Mouse (Mus musculus) neural tube, embryonic 13.5 days (tissue): ENCODE measurements around the gene Lrfn4. TPM values are rescaled to one million over a fixed set of nuclear protein-coding genes. Genes with fewer than 3 reads are reported as not detected.

Experiments used
- ATAC-seq: fragments of 200-750 bp; cut with Nextera tagmentation; 2 replicates; pipeline ENCODE4 v1.8.0; 2017; ENCODE audit warnings: low read depth, mild to moderate bottlenecking, moderate TSS enrichment, moderate library complexity
- H3K27ac ChIP-seq: fragments of 300-500 bp; sonication (generic); replicated peaks from 2 replicates; pipeline ENCODE4 v1.5.1; 2015; ENCODE audit warnings: moderate library complexity, mild to moderate bottlenecking, inconsistent platforms
- H3K27me3 ChIP-seq: fragments of 300-500 bp; sonication (generic); 2 replicates; pipeline ENCODE4 v1.6.1; 2015; ENCODE audit warnings: mild to moderate bottlenecking, inconsistent platforms
- H3K36me3 ChIP-seq: fragments of 300-500 bp; sonication (generic); 2 replicates; pipeline ENCODE4 v1.6.1; 2015; ENCODE audit warnings: mild to moderate bottlenecking, inconsistent platforms
- H3K4me1 ChIP-seq: fragments of 300-500 bp; sonication (generic); replicated peaks from 2 replicates; pipeline ENCODE4 v1.6.1; 2015; ENCODE audit warnings: inconsistent platforms
- H3K4me2 ChIP-seq: fragments of 300-500 bp; sonication (generic); 2 replicates; pipeline ENCODE4 v1.6.1; 2015; ENCODE audit warnings: inconsistent platforms, mild to moderate bottlenecking, moderate library complexity
- H3K4me3 ChIP-seq: fragments of 300-500 bp; sonication (generic); 2 replicates; pipeline ENCODE4 v1.5.1; 2015; ENCODE audit warnings: mild to moderate bottlenecking, inconsistent platforms
- H3K9ac ChIP-seq: fragments of 300-500 bp; sonication (generic); 2 replicates; pipeline ENCODE4 v1.6.1; 2015; ENCODE audit warnings: moderate library complexity, mild to moderate bottlenecking, inconsistent platforms
- H3K9me3 ChIP-seq: fragments of 300-500 bp; sonication (generic); 2 replicates; pipeline ENCODE4 v1.6.1; 2016; ENCODE audit warnings: inconsistent platforms
- WGBS: fragments of 180-500 bp; shearing (Covaris S2); methylation state at CpG from one replicate; pipeline ENCODE4 v1.1.7; 2015; 5-methylcytosine and 5-hydroxymethylcytosine counted together
- polyA plus RNA-seq: library from polyadenylated mRNA; unstranded; fragments of >200 nt; fragmentation: Nextera tagmentation; extraction: Ambion mirVana; gene quantifications from 2 replicates; pipeline ENCODE4 v1.2.1, GENCODE M21; 2015

Lrfn4 gene
- polyA plus RNA-seq, 1 experiment from 2014 or later, result 10.5 TPM

DNA sequence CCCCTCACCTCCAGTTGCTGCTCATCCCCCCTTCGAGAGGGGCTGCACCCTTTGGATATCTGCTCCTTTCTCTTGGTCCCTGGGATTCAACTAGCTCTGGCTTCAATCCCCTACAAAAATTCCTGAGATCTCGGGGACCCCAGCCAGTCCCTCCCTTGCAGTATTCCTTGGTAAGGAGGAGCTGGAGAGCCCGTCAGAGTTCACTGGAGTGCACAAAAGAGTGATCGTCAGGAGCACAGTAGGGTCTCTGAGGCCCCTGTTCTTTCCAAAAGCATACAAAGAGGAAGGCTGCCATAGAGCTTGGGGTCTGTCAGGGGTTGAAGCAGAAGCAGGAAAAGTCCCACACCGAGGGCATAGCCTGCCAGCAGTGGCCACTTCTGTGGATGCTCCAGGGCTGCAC is 7.3 kb upstream of the Lrfn4 start:
- no peak overlapping the region for H3K4me3 ChIP-seq
- 79% methylated on average over 5 of the region's 5 CpGs for WGBS
- H3K36me3 ChIP-seq, result peaks cover 39% of the 10 kb centered on the region
- no peaks in the 10 kb centered on the region for H3K27me3 ChIP-seq
- no peak for ATAC-seq
- no peak overlapping the region for H3K27ac ChIP-seq
- no peak overlapping the region for H3K9ac ChIP-seq
- H3K4me2 ChIP-seq, result no peak overlapping the region
- H3K9me3 ChIP-seq, result no peaks in the 10 kb centered on the region
- H3K4me1 ChIP-seq, result peaks cover 31% of the 10 kb centered on the region

DNA sequence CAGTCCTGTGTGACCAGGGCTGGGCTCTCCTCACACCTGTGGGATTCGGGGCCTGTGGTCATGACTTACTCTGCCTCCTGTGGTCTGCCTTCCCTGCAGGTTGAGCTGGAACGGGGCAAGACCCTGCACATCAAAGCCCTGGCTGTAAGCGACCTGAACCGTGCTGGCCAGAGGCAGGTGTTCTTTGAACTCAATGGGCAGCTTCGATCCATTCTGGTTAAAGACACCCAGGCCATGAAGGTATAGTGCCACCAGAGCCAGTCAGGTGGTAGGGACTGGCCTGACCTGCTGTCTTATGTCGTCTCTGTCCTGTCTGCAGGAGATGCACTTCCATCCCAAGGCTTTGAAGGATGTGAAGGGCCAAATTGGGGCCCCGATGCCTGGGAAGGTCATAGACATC is 5.3 kb upstream of the Lrfn4 start:
- no peak overlapping the region for H3K27ac ChIP-seq
- no peak overlapping the region for H3K4me3 ChIP-seq
- 93% methylated on average over 7 of the region's 7 CpGs for WGBS
- H3K9ac ChIP-seq, result no peak overlapping the region
- no peak overlapping the region for H3K4me2 ChIP-seq
- ATAC-seq, result no peak
- H3K4me1 ChIP-seq, result peaks cover 25% of the 10 kb centered on the region
- no peaks in the 10 kb centered on the region for H3K9me3 ChIP-seq
- H3K36me3 ChIP-seq, result peaks cover 39% of the 10 kb centered on the region
- no peaks in the 10 kb centered on the region for H3K27me3 ChIP-seq

DNA sequence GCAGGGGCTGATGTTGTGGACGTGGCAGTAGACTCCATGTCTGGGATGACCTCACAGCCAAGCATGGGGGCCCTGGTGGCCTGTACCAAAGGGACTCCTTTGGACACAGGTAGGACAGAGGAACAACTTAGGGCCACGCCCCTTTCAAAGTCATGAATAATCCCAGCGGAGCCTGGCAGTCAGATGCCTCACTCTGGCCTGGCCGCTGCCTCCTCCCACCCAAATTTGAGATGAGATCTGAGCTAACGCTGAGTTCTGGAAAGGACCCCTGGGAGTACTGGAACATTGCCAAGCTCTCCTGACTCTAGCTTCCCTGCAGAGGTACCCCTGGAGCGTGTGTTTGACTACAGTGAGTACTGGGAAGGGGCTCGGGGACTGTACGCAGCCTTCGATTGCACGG is 4.0 kb upstream of the Lrfn4 start:
- Histone ChIP-seq H3K27me3 (no peaks in the 10 kb centered on the region), H3K27ac (no peak overlapping the region), H3K4me3 (no peak overlapping the region), H3K4me2 (no peak overlapping the region), H3K36me3 (peaks cover 39% of the 10 kb centered on the region), H3K9ac (no peak overlapping the region), H3K9me3 (no peaks in the 10 kb centered on the region), H3K4me1 (peaks cover 22% of the 10 kb centered on the region)
- ATAC-seq, result no peak
- WGBS, result 75% methylated on average over 10 of the region's 10 CpGs

DNA sequence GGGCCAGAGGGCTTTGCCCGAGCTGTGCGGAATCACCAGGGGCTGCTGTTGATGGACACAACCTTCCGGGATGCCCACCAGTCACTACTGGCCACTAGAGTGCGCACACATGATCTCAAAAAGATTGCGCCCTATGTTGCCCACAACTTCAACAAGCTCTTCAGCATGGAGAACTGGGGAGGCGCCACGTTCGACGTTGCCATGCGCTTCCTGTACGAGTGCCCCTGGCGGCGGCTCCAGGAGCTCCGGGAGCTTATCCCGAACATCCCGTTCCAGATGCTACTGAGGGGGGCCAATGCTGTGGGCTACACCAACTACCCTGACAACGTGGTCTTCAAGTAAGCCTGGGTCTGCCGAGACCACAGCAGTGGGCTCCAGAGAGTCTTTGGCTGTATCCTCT is 2.7 kb upstream of the Lrfn4 start:
- no peak for ATAC-seq
- Histone ChIP-seq H3K36me3 (peaks cover 39% of the 10 kb centered on the region), H3K27ac (no peak overlapping the region), H3K9ac (no peak overlapping the region), H3K4me2 (no peak overlapping the region), H3K9me3 (no peaks in the 10 kb centered on the region), H3K4me3 (no peak overlapping the region), H3K4me1 (peaks cover 25% of the 10 kb centered on the region), H3K27me3 (no peaks in the 10 kb centered on the region)
- WGBS, result 37% methylated on average over 18 of the region's 18 CpGs

DNA sequence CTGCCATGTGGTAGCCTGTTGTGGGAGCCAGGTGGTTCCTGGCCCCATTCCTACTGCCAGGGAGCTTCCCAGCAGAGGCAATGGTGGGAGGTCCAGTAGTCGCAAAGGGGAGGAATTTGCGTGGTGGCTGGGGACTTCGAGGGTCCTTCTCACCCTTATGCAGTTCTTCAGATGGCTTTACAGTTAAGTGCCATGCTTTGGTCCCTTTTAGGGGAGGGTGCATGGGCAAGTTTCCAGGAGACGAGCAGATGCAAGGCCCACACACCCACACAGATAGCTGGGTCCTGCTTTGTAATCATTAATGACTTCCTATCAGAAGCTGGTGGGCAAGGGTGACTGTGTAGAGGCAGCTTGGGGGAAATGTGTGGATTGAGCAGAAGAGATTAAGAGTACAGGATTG is 1.1 kb upstream of the Lrfn4 start:
- Histone ChIP-seq H3K4me2 (peak overlapping the region; percentile 93), H3K4me1 (peaks cover 42% of the 10 kb centered on the region)

DNA sequence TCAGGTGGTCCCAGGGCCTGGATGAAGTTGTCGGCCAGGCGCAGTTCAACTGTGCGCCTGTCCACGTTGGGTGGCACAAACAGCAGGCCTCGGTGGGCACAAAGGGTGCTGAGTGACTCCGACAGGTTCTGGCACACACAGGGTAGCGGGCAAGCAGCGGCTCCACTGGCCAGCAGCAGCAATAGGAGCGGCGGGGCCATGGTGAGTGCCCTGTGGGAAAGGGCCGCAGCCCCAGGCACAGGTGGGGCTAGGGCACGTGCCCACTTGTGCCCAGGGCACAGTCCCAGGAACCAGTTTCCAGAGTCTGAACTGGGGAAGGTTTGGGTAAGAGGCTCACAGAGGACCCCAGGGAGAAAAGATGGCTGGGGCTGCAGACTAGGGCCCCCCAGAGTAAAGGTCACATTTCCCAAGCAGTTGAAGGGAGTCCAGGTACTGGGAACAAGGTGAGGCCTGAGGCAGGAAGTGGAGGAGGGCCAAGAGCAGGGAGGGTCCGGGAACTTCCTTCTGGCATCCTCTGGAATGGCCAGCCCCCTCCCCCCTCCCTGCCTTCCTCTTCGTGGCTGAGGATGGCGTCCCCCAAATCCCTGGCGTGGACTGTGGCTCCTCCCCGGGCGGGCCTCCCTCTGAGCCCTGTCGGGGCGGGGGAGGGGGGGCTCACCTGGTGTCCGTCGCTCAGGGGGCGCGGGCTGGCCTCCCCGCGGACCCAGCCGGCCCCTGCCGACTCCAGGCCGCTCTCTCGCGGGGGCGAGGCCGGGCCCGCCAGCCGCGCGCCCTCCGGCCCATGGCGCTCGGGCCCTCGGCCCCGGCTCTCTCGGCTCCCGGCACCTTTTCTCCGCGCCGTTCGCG is 939 bp downstream of the Lrfn4 start:
- Histone ChIP-seq H3K4me2 (peak overlapping the region; percentile 93), H3K4me3 (peak overlapping the region; percentile 93), H3K36me3 (peaks cover 38% of the 10 kb centered on the region), H3K27me3 (no peaks in the 10 kb centered on the region), H3K4me1 (peaks cover 45% of the 10 kb centered on the region), H3K9ac (peak overlapping the region; percentile 99), H3K27ac (peak overlapping the region; percentile 95), H3K9me3 (no peaks in the 10 kb centered on the region)
- WGBS, result 22% methylated on average over 36 of the region's 49 CpGs
- peak; percentile 1 for ATAC-seq

More for the DNA sequence above, 1.1 kb upstream of the Lrfn4 start:
- WGBS, result 35% methylated on average over 4 of the region's 4 CpGs
- peak overlapping the region; percentile 93; the same call in 1 of the 2 replicates for H3K4me3 ChIP-seq
- H3K9ac ChIP-seq, result peak overlapping the region; percentile 99
- no peaks in the 10 kb centered on the region for H3K9me3 ChIP-seq
- ATAC-seq, result no peak
- peaks cover 39% of the 10 kb centered on the region for H3K36me3 ChIP-seq
- no peaks in the 10 kb centered on the region for H3K27me3 ChIP-seq
- H3K27ac ChIP-seq, result peak overlapping the region; percentile 95

DNA sequence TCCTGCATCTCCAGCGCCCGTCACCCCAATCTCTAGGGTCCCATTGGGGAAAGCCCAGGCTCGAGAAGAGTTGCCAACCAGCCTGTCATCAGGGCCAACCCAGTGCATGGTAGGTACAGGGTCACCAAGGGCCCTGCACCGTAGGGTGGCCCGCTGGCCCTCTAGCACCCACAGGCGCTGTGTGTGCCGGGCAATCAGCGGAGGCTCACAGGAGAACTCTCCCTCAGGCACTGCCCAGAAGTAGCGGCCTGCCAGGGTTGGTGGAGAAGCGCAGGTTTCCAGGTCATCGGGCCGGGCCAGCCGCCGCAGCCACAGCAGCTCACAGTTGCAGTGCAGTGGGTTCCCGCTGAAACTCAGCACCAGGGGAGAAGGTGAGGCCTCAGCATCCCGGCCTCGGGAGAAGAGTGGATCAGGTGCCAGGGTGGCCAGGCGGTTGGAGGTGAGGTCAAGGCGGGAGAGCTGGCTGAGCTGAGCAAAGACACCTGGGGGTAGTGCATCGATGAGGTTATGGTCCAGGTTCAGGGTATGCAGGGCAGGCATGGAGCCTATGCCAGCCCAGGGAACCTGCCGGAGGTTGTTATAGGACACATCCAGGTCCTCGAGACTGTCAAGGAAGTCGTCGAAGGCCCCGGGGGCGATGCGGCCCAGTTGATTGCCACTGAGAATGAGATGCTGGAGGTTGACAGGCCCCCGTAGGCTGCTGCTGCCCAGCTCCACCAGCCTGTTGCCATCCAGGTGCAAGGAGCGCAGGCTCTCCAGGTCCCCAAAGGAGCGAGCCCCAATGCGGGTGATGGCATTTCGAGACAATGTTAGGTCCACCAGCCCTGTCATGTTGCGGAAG is 1.8 kb downstream of the Lrfn4 start:
- H3K27ac ChIP-seq, result no peak overlapping the region
- H3K9ac ChIP-seq, result peak overlapping the region; percentile 99
- peaks cover 38% of the 10 kb centered on the region for H3K36me3 ChIP-seq
- ATAC-seq, result no peak
- H3K4me3 ChIP-seq, result peak overlapping the region; percentile 93
- H3K9me3 ChIP-seq, result no peaks in the 10 kb centered on the region
- WGBS, result 88% methylated on average over 33 of the region's 33 CpGs
- H3K27me3 ChIP-seq, result no peaks in the 10 kb centered on the region
- H3K4me2 ChIP-seq, result peak overlapping the region; percentile 93
- H3K4me1 ChIP-seq, result peaks cover 45% of the 10 kb centered on the region

DNA sequence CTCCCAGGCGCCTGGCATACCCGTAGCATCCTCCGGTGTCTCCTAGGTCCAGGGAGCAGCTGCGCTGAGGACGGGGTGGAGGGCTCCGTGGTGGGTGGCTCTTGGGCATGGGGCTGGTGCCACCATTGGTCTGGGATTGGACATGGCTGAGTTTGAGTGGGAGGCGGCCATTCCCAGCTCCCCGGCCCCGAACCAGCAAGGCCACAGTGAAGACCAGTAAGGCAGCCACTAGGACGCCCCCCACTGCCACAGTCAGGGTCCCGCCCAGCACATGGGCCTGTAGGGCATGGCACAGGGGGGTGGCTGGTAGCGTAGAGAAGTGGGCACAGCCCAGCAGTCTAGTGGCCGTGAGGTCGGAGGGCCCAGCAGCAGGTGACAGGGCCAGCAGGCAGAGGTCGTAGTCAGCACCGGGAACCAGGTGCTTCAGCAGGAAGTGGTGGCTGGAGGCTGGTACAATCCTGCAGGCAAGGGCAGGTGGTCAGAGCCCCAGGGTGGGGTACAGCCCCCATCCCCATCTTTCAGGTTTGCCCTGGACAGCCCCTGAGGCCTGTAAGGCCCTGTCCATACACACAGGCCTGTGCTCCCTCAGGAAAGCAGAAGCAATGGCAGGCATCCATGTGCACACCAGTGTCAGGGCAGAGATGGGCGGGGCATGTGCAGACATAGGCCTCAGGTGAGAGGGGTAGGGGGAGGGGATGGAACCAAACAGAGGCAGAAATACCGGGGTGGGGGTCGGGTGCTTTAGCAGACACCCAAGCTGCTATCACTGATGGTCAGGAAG is 3.1 kb downstream of the Lrfn4 start:
- H3K9me3 ChIP-seq, result no peaks in the 10 kb centered on the region
- H3K36me3 ChIP-seq, result peaks cover 38% of the 10 kb centered on the region
- H3K4me3 ChIP-seq, result no peak overlapping the region
- no peak overlapping the region for H3K27ac ChIP-seq
- no peak for ATAC-seq
- 91% methylated on average over 19 of the region's 19 CpGs for whole genome bisulfite sequencing
- H3K27me3 ChIP-seq, result no peaks in the 10 kb centered on the region
- H3K4me2 ChIP-seq, result no peak overlapping the region
- peak overlapping the region; percentile 99; the same call in 1 of the 2 replicates for H3K9ac ChIP-seq
- peaks cover 45% of the 10 kb centered on the region for H3K4me1 ChIP-seq

DNA sequence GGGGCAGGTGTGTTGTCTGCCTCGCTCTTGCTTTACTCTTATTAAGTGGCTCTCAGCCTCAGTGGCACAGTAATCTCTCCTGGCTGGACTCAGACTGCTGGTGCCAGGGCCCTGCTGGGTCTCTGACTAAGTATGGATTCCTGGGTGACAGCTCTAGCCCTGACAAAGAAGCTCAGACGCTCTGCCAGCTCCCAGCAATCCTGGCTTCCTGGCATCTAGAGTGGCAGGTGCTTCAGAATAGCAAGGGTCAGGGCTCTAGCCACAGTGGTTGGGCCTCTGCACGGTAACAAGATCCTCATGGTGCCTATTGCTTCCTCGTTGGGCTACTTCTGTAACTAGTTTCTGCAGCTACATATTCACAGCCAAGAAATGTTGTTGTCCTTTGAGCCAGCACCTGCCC is 5.4 kb downstream of the Lrfn4 start:
- no peak overlapping the region for H3K4me3 ChIP-seq
- H3K27ac ChIP-seq, result no peak overlapping the region

DNA sequence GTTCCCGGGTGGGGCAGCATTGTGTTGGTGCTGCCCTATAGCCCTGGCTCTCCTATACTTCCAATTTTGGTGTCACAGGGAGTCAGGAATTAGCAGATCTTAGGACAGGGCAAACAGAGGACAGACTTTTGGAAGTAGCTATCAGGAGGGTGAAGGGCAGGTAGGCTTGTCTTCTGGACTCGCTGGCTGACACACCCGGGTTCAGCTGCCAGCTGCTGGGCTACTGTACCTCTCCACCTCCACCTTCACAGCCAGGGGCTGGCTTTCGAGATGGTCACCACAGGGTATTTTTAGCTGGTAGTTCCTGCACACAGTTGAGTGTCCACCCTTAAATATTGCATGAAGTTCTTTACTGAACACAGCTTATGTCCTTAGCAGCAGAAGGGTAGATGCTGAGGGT is 7.0 kb downstream of the Lrfn4 start:
- WGBS, result 84% methylated on average over 4 of the region's 4 CpGs
- no peak overlapping the region for H3K9ac ChIP-seq
- H3K27me3 ChIP-seq, result no peaks in the 10 kb centered on the region
- ATAC-seq, result no peak
- no peak overlapping the region for H3K4me3 ChIP-seq
- peaks cover 31% of the 10 kb centered on the region for H3K36me3 ChIP-seq
- H3K27ac ChIP-seq, result no peak overlapping the region
- peaks cover 27% of the 10 kb centered on the region for H3K4me1 ChIP-seq
- H3K4me2 ChIP-seq, result no peak overlapping the region
- H3K9me3 ChIP-seq, result no peaks in the 10 kb centered on the region

More for the DNA sequence above, 5.4 kb downstream of the Lrfn4 start:
- H3K9ac ChIP-seq, result no peak overlapping the region
- no peak overlapping the region for H3K4me2 ChIP-seq
- no peak for ATAC-seq
- H3K4me1 ChIP-seq, result peaks cover 35% of the 10 kb centered on the region
- H3K36me3 ChIP-seq, result peaks cover 38% of the 10 kb centered on the region
- 75% methylated on average over 4 of the region's 4 CpGs for WGBS
- H3K27me3 ChIP-seq, result no peaks in the 10 kb centered on the region
- no peaks in the 10 kb centered on the region for H3K9me3 ChIP-seq

DNA sequence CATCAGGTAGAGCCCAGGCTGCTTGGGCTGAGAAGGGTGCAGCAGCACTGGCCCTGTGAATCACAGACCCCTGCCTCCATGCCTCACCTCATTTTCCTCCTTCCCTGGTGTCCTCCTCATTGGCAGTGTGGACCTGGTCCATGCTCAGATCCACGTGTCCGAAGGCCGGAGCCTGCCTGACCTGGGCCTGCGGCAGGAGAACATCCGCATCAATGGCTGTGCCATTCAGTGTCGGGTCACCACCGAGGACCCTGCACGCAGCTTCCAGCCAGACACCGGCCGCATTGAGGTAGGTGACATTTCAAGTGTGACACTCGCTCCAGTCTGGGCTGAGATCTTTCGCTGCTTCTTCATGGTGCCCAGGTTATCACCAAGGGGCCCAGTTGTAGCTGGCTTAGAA is 8.1 kb downstream of the Lrfn4 start:
- H3K4me1 ChIP-seq, result peaks cover 16% of the 10 kb centered on the region
- H3K4me2 ChIP-seq, result no peak overlapping the region
- ATAC-seq, result no peak
- 94% methylated on average over 12 of the region's 12 CpGs for WGBS
- H3K36me3 ChIP-seq, result peaks cover 20% of the 10 kb centered on the region
- H3K27me3 ChIP-seq, result no peaks in the 10 kb centered on the region
- H3K9ac ChIP-seq, result no peak overlapping the region
- H3K9me3 ChIP-seq, result no peaks in the 10 kb centered on the region
- no peak overlapping the region for H3K4me3 ChIP-seq
- H3K27ac ChIP-seq, result no peak overlapping the region
